Mouse (Mus musculus) C2C12 (cell line): ENCODE measurements around the gene Cntrl.

Experiments
- CTCF ChIP-seq: IDR thresholded peaks from one replicate; pipeline ENCODE4 v1.5.1; 2011; ENCODE audit not compliant: control insufficient read depth, insufficient read depth, insufficient read length
- MAX ChIP-seq: IDR thresholded peaks from one replicate; pipeline ENCODE4 v1.6.1; 2011; ENCODE audit warnings: mild to moderate bottlenecking, control low read depth
- USF1 ChIP-seq: IDR thresholded peaks from one replicate; pipeline ENCODE4 v1.6.1; 2011; ENCODE audit warnings: low read depth, mild to moderate bottlenecking, control low read depth, moderate library complexity

GRCm38 (mm10) chr2:35087418-35087817, 21.9 kb upstream of the Cntrl start:
- TF ChIP-seq CTCF (no peak), USF1 (no peak), MAX (no peak)
